Mouse (Mus musculus) ovary, postnatal 36 days (tissue): ENCODE results near the gene E2f4.

Source experiments
- DNase-seq: peaks from one replicate; pipeline ENCODE4 v3.0.0; 2022; ENCODE audit warnings: low spot score, mixed read lengths

Gene E2f4

DNA sequence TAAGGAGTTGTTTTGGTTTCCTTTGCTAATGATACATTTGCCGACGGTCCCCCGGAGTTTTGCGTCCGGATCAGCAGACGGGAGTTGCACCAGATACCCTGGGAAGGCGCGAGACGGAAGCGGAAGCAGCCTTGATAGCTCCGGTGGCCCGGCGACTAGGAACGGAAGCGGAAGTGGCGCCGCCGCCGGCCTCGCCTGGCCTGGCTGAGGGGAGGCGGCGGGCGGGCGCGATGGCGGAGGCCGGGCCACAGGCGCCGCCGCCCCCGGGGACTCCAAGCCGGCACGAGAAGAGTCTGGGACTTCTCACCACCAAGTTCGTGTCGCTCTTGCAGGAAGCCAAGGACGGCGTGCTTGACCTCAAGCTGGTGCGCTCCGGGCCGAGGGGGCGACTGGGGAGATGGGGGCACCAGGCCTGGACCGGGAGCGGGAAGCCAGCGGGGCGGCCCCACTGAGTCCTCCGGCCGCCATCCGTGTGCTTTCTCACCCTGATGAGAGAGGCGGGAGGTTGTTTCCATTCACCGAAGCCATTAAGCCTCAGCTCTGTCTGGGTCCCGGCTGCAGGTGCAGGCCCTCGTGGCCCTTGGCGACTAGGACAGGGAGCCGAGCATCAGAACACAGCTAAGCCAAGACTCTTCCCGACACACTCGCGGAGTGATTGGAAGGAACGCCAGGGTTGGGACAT, at the start of gene E2f4:
Gene E2f4 (plus strand): TSS at position 153 of the 682 bp plus-strand sequence.
- DNase-seq, result peak; percentile 89

DNA sequence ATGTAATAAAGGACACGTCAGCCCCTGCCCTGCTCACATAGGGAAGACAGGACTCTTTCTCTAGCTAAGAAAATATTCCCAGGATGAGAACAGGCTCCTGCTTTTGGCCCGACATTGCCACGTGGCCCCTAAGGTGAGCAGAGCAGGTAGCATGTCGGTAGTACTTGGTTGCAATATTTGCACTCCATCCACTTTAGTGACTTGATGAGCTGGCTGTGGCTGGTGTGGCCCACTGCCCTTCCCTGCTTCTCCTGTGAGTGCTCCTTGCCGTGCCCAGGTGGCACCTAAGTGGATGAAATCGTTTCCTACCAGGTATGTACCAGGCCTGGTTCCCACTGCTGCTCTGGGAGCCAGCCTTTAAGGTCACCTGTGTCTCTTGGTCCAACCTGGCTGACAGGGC, 45.5 kb upstream of the E2f4 start:
- no peak for DNase-seq

DNA sequence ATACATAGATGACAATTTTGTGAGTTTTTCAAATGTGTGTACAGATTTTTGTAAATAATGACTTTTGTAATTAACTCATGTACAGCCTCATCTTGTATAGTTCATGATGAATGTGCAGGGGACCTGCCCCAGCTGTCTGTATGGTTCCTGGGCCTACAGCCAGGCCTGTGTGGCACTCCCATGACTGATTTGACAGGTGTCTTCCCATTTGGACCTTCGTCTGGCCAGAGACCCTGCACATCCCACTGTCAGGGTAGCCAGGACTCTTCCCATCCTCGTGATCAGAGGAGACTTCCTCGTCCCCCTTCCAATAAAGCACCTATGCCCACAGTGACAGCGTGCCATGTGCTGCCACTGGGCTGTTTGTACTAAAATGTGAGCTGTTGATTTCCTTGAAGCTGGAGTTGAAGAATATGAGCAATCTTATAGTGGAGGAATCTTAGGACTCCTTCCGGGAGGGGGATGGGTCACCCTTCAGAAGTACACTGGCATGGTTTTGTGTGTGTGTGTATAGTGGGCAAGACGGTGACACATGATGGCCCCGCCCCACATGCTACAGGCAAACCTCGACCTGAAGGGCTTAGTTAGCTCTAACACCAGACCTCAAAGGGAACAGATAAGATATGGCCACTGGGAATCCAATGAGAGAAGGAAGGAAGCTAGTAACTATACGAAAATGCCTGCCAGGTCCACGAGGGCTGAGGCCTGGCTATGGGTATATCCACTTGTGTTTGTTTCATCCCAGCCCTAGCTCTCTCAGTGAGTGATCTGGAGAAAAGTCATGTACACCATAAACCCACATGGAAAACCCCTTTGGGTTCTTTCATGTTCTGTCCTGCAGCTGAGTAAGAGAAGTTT, 44.6 kb upstream of the E2f4 start:
- DNase-seq, result no peak

DNA sequence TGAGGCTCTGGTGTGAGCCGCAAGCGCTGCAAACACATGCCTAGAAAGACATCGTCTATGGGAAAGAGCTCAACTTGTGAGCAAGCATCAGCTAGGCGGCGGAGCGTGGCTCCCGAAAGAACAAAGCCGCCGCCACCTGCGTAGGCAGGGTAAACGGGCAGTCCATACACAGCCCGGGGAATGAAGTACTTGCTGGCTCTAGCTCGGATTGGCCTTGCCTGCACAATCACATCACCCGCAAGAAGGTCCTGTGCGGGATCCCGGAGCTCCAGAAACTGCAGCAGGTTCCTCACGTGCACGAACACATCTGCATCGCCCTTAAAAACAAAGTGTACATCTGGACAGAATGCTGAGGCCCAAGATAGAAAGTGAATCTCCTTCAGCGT, 43.7 kb upstream of the E2f4 start:
- no peak for DNase-seq

DNA sequence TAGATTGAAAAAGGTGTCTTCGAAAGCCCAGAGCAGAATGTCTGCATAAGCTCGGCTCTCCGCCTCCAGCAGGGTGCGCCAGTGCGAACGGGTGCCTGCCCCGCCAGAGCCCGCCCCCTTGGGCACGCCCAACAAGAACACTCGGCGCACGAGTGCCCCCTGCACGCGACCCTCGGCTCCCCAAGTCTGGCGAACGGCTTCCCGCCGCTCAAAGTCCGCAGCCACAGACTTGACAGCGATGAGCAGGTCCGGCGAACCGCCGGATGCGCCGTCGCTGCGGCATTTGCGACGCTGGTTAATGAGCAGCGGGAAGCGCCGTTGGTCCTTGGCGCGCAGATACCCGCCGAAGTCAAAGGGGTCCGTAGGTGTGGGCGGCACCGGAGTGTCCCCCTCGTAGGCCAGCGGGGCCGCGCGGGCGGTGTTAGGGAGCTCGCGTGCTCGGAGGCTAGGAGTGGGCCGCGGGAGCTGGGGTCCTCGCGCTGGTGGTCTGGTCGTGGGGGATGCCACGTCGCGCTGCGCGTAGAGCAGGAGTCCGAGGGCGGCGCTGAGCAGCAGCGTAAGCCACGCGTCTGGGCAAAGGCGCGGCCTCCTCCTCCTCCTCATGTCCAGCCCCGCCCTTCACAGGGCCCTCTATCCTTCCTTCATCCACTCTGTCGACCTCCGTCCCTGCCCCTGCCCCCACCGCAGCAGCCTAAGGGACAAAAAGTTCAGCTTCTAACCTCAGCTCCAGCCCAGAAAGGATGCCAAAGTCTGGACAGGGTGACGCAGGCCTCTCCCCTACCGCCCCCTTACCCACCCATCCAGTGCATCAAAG, 43.1 kb upstream of the E2f4 start:
- DNase-seq, result peak; percentile 92

DNA sequence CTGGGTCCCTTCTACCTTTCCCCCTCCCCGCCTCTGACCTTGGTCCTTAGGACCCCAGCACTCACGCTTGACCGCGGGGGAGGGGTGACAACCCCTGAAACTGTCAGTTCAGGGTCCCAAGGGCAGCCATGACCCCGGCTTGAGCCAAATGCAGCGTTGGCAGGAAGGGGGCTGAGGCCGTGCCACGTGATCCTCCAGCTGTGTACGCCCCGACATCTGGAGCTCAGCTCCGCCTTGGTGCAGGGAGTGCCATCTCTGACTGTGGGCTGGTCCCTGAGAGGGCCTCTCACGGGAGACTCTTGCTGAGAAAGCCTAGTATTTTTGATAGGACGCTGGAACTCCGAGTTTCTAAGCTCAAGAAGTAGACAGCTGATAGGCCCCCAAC, 42.5 kb upstream of the E2f4 start, which contains the start of gene B3gnt9:
Gene B3gnt9 (minus strand): TSS at position 188 of the 385 bp plus-strand sequence.
- DNase-seq, result peak; percentile 72

DNA sequence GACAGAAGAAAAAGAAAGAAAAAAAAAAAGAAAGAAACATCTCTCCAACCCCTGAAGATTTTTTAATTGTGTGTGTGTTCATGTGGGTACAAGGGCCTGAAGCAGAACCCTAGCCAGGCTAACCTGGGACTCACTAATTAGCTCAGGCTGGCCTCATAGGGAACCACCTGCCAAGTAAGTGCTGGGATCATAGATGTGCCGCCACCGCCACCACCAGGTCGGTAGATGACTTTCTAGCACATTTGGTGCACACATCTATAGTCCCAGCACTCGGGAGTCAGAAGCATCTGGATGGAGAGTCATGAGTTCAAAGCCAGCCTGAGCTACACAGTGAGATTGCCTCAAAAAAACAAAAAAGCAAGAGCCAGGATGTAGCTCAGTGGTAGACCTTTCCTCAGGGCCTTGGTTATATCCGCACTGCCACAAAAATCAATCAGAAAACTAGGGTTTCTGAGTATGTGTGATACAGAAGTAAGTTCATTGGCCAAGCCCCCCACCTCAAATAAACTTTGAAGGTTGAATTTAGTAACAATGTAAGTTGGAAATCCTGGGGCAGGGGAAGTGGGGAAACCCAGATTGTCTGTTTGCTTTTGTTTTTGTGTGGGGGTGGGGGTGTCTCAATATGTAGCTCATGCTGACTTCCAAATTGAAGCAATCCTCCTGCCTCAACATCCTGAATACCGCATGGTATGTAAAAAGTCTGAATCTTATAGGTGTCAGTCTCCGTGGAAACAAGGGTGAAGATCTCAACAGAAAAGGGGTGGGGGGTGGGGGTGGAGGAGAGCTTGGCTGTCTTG, 39.9 kb upstream of the E2f4 start:
- no peak for DNase-seq

DNA sequence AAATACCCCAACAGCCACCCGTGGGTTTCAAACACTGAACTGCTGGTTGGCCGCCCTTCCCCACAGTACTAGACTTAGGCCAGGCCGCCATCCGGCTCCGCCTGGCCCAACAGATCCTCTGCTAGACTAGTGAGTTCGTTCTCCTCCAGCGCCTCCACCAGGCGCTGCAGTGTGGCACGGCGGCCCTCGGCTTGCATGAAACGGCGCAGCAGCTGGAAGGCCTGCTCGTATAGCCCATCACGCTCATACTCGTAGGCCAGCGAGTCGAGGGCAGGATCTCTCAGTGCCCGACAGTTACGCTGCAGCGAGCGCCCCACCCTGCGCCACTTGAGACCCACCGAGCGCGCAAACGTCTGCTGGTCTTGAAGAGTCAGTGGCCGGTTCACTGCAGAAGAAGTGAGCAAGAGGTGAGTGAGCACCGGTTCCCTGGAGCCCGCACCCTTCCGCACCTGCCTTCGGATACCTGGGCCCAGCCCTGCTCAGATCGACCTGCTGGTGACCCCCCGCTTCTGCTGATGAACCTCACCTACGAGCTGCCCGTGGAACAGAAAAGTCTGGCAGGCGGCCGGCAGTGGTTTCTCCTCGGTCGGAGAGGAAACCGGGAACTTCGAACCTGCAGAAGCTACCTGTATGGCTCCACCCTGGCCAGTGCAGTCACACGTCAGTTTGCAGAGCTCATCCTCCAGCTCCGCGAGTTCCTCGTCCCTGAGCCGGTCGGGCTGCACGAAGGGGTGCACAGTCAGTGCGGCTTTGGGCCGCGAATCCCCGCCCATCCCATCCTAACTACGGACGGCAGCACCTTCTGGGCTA, 38.3 kb upstream of the E2f4 start:
- no peak for DNase-seq

DNA sequence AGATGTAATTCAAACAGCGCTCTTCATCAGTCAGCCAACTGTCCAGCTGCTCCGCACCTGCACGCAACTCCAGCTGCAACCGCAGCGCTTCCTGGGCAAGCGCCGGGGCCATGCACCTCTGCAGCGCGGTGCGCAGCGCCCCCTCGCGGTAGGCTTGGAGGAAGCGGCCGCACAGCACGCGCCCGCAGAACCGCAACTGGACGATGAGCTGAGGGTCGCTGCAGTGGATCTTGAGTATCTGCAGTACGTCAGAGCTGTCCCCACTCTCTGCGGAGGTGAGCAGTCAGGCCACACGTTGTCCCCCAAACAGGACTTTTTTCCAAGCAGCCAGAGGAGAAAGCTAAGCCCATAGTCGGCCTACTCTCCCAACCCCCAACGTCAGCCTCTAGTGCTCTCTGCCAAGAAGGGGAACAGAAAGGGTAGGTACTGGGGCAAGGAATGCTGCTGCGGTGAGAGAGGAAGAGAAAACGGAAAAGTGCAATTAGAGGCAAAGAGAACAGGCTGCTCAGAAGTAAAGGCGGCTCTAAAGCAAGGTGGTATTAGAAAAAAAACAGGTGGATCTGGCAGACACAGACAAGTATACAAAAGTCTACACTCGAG, 37.6 kb upstream of the E2f4 start:
- DNase-seq, result peak; percentile 78

DNA sequence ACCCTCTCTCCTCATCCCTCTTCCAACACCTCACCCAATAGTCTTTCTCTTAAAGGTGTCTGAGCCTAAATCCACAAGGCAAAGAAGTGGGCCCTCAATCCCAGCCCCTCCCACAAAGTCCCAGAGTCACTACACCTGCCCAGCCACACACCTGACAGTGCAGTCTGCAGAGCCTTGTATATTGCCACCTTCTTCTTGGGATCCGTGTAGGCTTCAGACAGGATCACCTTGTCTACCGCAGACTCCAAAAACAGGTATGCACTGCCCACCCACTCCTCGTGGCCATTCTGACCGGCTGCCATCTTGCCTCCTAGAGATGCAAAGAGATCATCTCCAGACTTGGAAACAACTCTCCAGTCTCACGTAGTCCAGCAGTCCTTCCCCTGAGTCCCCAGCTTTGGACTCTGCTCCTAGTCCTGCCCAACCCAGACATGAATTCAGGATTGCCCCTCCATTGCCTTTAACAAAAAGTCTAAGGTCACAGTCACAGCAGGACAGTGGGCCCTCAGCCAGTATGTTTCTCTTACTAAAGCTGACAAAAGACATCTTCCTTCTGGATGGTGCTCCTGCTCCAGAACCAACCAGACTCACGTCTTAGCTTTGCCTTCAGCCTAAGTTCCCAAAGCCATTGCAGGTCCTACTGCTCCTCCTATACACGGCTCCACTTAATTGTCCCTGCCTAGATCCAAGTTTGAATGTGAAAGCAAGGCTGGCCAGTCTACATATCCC, 36.9 kb upstream of the E2f4 start:
- no peak for DNase-seq

DNA sequence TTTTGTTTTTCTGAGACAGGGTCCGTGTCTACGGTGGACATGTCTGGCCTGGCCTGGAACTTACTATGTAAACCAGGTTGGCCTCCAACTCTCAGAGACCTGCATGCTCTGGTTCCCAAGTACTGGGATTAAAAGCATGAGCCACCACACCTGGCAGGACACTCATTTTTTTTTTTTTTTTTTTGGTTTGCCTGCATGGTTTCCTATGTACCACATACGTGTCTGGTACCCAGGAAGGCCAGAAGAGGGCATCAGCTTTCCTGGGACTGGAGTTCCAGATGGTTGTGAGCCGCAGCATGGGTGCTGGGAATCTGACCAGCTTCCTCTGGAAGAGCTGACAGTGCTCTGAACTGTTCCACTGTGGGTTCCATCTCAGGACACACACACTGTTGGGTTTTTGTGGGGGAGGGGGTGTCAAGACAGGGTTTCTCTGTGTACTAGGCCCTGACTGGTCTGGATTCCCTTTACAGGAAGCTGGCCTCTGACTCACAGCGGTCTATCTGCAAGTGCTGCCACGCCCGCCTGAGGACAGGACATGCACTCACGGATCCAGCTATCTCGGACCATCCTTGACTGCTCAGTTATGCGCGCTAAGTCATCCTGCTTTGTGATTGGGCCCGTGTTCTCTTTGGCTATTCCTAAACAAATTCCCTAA, 36.0 kb upstream of the E2f4 start:
- no peak for DNase-seq

DNA sequence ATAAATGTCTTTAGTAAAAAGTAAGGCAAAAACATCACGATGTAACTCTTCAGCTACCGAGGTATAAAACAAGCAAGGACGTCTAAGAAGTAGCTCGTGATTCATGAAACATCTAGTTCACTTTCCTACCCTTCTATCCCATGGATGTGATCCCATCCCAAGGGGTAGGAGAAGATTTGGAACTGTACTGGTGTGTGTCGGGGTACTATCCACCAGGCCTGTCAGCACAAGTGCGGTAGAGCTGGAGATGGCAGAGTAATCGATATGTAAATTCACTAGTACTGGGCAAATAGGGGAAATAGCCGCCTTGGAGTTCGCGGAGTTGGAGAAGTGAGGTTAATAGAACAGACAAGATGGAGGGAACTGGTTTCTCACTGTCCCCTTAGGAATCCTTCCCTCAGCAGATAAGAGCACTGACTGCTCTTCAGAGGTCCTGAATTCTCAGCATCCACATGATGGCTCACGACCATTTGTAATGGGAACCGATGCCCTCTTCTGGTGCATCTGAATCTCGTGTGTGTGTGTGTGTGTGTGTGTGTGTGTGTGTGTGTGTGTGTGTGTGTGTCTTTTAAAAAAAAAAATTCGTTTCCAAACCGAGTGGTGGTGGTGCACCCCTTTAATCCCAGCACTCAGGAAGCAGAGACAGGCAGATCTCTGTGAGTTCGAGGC, 34.1 kb upstream of the E2f4 start:
- DNase-seq, result no peak

DNA sequence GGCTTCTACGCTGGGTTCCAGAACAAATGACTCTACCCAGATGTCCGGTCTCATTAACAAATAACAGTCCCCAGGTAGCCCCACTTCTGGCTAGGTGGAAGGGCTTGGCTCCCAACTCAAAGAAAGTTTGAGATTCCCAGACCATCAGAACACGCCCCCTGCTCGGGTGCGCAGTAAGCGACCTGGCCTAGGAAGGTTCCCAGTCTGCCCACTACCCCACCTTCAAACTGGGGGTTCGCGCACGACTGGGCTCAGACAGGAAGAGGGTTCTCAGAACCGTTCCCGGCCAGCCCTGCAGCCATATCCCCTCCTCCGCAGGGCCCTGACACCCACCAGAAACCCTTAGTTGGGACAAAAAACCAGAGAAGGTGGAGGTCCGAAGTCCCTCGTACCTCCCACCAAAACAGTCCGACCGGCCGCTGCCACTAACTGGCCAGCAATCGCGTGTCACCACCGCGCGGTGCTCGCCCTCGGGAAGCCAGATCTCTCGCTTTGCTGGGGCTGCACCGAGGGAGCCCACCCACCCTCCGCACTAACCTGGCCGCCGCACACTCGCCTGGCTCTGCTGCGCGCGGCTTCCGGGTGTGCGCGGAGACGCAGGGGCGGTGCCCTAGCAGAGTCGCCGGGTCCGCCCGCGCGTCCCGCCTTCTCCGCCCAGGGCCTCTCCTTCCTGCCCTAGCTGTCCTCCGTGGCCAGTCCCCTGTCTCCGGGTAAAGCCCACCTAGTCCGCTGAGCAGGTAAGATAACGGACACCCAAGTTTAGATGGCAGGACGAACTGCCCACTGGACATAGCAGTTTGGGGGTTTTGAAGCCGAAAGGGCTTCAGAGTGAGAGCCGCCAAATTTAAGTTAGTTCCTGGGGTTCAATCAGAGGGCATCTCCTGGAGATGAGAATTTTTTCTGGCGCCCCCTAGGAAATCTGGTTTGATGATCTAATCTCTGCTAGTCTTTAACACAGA, 33.2 kb upstream of the E2f4 start, which contains the start of the genes Tradd and Fbxl8:
Gene Tradd (minus strand): TSS at position 586 of the 959 bp plus-strand sequence.
Gene Fbxl8 (plus strand): TSS at position 625 of the 959 bp plus-strand sequence.
- DNase-seq, result peak; percentile 80

DNA sequence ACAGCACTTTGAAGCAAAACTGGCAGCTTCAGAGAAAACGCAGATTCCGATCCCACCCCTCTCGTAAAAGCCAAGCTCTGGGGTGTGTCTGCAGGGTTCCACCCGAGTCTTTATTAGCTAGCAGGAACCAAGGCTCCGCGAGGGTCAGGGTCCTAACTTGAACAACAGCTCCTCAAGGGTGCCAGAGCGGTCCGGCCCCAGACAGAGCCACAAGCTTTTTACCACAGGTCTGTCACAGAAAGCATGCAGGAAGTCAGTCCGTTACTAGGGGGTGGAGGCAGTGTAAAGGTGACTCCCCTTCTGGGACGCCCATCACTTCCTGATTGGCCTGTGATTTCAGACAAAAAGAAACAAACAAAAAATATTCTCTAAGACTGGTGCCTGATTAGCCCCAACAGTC, 32.3 kb upstream of the E2f4 start:
- DNase-seq, result no peak

DNA sequence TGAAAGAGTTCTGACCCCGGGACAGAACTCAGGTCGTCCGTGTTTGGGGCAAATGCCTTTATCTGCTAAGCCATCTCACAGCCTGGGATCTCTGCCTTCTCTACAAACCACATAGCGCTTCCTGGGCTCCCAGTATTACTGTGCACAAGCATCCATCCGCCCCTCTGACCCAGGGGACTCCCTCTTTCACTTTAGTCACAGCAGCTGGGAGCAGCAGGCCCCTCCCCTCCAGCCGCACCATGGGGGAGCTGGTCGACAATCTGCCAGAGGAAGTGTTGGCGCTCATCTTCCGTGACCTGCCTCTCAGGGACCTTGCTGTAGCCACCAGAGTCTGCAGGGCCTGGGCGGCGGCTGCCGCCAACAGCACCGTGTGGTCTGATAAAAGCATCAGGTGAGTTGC, 30.7 kb upstream of the E2f4 start:
- DNase-seq, result no peak

DNA sequence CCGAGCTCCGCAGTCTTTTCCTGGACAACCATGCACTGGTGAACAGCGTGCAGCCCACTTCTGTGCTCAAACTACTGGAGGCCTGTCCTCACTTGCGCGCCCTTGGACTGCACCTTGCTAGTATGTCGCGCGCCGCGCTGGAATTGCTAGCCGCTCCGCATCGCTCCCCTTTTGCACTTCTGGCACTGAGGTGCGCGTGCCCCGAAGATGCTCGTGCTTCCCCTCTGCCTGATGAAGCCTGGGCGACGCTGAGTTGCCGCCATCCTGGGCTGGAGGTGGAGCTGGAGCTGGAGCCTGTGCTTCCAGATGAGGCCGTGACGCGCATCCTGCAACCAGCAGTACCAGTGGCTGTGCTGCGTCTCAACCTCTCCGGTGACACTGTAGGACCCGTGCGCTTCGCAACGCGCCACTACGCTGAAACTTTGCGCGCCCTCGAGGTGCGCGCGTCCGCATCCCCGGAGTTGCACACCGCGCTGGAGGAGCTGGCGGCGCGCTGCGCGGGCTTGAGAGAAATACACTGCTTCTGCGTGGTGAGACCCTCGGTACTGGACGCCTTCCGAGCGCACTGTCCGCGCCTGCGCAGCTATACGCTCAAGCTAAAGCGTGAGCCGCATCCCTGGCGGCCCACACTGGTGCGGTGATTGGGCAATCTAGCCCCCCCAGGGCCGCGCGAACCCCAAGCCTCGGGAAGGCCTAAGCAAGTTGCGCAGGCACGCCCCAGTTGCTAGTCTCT, 29.0 kb upstream of the E2f4 start:
- DNase-seq, result no peak

DNA sequence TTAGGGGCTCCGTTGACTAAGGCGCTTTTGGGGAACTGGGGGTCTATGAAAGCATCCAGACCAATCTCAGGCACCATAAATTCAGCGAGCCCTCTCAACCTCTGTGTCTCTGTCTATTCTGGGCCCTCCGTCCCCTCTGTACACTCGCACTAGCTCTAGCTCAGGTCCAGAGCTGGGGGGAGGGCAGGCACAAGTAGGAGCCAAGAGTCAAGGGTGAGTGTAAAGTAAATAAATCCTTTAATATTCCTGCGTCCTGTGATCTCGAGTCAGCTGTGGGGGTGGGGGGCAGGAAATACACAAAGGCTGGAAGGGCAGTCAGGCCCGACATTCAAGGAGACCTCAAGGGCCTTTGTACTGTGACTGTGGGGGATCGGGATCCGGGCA, 28.4 kb upstream of the E2f4 start:
- no peak for DNase-seq
